Comparison of ENCODE assay signal across 9 mouse cellular contexts in genomic region chr6:99337575-99337974, GRCm38 (mm10).
A peak's percentile ranks its signal among the peaks of the same experiment; 100 is the strongest.
DNase-seq lines count a peak whose midpoint lies in the region; ATAC-seq and TF ChIP-seq lines count a peak whose summit lies in the region.
"Had no signal": no experiment of that assay in that cellular context is flagged by ENCODE, and none has a peak within 500 bp of the region (broad histone marks: within the 10 kb centered on the region; RNA-seq: fewer than 3 reads in every experiment).

No protein-coding gene starts in this region.

- 74% methylated on average over 6 of the region's 6 CpGs for WGBS in forebrain, embryonic 10.5 days
- WGBS in forebrain, embryonic 14.5 days = 75% methylated on average over 6 of the region's 6 CpGs
- WGBS in liver, postnatal 0 days (ENCODE audit: insufficient replicate concordance) = 16% methylated on average over 6 of the region's 6 CpGs
- 32% methylated on average over 6 of the region's 6 CpGs for WGBS in liver, embryonic 12.5 days (ENCODE audit: insufficient replicate concordance)
- WGBS in heart, postnatal 0 days = 59% methylated on average over 6 of the region's 6 CpGs

- peaks cover 33% of the 10 kb centered on the region for H3K4me1 ChIP-seq in forebrain, embryonic 10.5 days
- no peaks in the 10 kb centered on the region for H3K4me1 ChIP-seq in forebrain, embryonic 14.5 days (ENCODE audit: control insufficient read depth, insufficient read depth, low read length)
- peaks cover 10% of the 10 kb centered on the region for H3K4me1 ChIP-seq in liver, postnatal 0 days (ENCODE audit: insufficient read depth)
- H3K4me1 ChIP-seq in liver, embryonic 12.5 days = peaks cover 18% of the 10 kb centered on the region
- peaks cover 13% of the 10 kb centered on the region; the same call in 1 of the 2 replicates for H3K4me1 ChIP-seq in heart, postnatal 0 days (ENCODE audit: control insufficient read depth, insufficient read depth)

- H3K27me3 ChIP-seq in forebrain, embryonic 10.5 days (ENCODE audit: poor library complexity, severe bottlenecking) = no peaks in the 10 kb centered on the region
- H3K27me3 ChIP-seq in forebrain, embryonic 14.5 days (replicated peaks; ENCODE audit: control insufficient read depth, insufficient read depth, low read length) = no peaks in the 10 kb centered on the region
- no peaks in the 10 kb centered on the region for H3K27me3 ChIP-seq in liver, postnatal 0 days (ENCODE audit: insufficient read depth, low read length)
- H3K27me3 ChIP-seq in liver, embryonic 12.5 days (replicated peaks) = no peaks in the 10 kb centered on the region
- no peaks in the 10 kb centered on the region for H3K27me3 ChIP-seq in heart, postnatal 0 days (ENCODE audit: control insufficient read depth, insufficient read depth, low read length)

- no peak for DNase-seq in forebrain, embryonic 10.5 days (ENCODE audit: extremely low spot score, low spot score)
- no peak for DNase-seq in forebrain, embryonic 14.5 days (ENCODE audit: low spot score)
- no peak for DNase-seq in liver, postnatal 0 days
- DNase-seq in heart, postnatal 0 days (ENCODE audit: low spot score) = no peak
- peak; percentile 37 for DNase-seq in lung, postnatal 36 days
- no peak for DNase-seq in right cerebral cortex, postnatal 14 days
- DNase-seq in cerebellum, postnatal 10 days = no peak

- H3K9me3 ChIP-seq in forebrain, embryonic 10.5 days = no peaks in the 10 kb centered on the region
- no peaks in the 10 kb centered on the region for H3K9me3 ChIP-seq in forebrain, embryonic 14.5 days (replicated peaks; ENCODE audit: control insufficient read depth, low read length)
- no peaks in the 10 kb centered on the region for H3K9me3 ChIP-seq in liver, postnatal 0 days (ENCODE audit: low read length)
- no peaks in the 10 kb centered on the region for H3K9me3 ChIP-seq in liver, embryonic 12.5 days (replicated peaks)
- H3K9me3 ChIP-seq in heart, postnatal 0 days (replicated peaks; ENCODE audit: control insufficient read depth, low read length) = no peaks in the 10 kb centered on the region

- TF ChIP-seq EP300 in liver, postnatal 0 days (IDR thresholded peaks at IDR 0.05; ENCODE audit: low read depth) = no peak
- no peak for TF ChIP-seq EP300 in heart, postnatal 0 days (IDR thresholded peaks at IDR 0.05; ENCODE audit: low read depth)

- H3K27ac ChIP-seq in forebrain, embryonic 10.5 days = 0 out of 2 replicates have a peak overlapping the region, but pooled peaks have one; percentile 48
- no peak overlapping the region for H3K27ac ChIP-seq in forebrain, embryonic 14.5 days (ENCODE audit: low read depth, low read length)
- peak overlapping the region; percentile 39 for H3K27ac ChIP-seq in liver, postnatal 0 days (ENCODE audit: low read depth)
- H3K27ac ChIP-seq in liver, embryonic 12.5 days = no peak overlapping the region
- H3K27ac ChIP-seq in heart, postnatal 0 days (ENCODE audit: low read depth) = 0 out of 2 replicates have a peak overlapping the region, but pooled peaks have one; percentile 12

- no peak overlapping the region for H3K4me3 ChIP-seq in forebrain, embryonic 10.5 days
- no peak overlapping the region for H3K4me3 ChIP-seq in forebrain, embryonic 14.5 days (ENCODE audit: low read depth, low read length)
- H3K4me3 ChIP-seq in liver, postnatal 0 days (ENCODE audit: low read depth, low read length) = no peak overlapping the region
- no peak overlapping the region for H3K4me3 ChIP-seq in liver, embryonic 12.5 days
- H3K4me3 ChIP-seq in heart, postnatal 0 days (ENCODE audit: low read depth, low read length) = no peak overlapping the region
- H3K4me3 ChIP-seq: erythroblast, embryonic 14.5 days had no signal

- no peak for TF ChIP-seq CTCF in liver, postnatal 0 days (IDR thresholded peaks at IDR 0.05; ENCODE audit: low read depth)
- no peak for TF ChIP-seq CTCF in heart, postnatal 0 days (IDR thresholded peaks at IDR 0.05; ENCODE audit: low read depth)

- no peak overlapping the region for H3K9ac ChIP-seq in forebrain, embryonic 14.5 days (ENCODE audit: low read length)
- H3K9ac ChIP-seq in liver, postnatal 0 days (replicated peaks) = peak overlapping the region; percentile 36
- H3K9ac ChIP-seq in liver, embryonic 12.5 days = no peak overlapping the region
- H3K9ac ChIP-seq in heart, postnatal 0 days (replicated peaks; ENCODE audit: low read depth, low read length) = no peak overlapping the region

- no peak overlapping the region for H3K4me2 ChIP-seq in forebrain, embryonic 14.5 days (ENCODE audit: low read length)
- peak overlapping the region; percentile 43 for H3K4me2 ChIP-seq in liver, postnatal 0 days (ENCODE audit: low read depth, low read length)
- no peak overlapping the region for H3K4me2 ChIP-seq in liver, embryonic 12.5 days
- H3K4me2 ChIP-seq in heart, postnatal 0 days (ENCODE audit: low read depth, low read length) = peak overlapping the region; percentile 10; the same call in 1 of the 2 replicates

- H3K36me3 ChIP-seq in forebrain, embryonic 10.5 days (replicated peaks) = no peaks in the 10 kb centered on the region
- no peaks in the 10 kb centered on the region for H3K36me3 ChIP-seq in forebrain, embryonic 14.5 days (ENCODE audit: control insufficient read depth, insufficient read depth, low read length)
- no peaks in the 10 kb centered on the region for H3K36me3 ChIP-seq in liver, postnatal 0 days (replicated peaks; ENCODE audit: insufficient read depth, low read length)
- no peaks in the 10 kb centered on the region for H3K36me3 ChIP-seq in liver, embryonic 12.5 days
- H3K36me3 ChIP-seq in heart, postnatal 0 days (replicated peaks; ENCODE audit: control insufficient read depth, insufficient read depth, low read length) = no peaks in the 10 kb centered on the region

- ATAC-seq in forebrain, embryonic 14.5 days = no peak
- no peak for ATAC-seq in liver, postnatal 0 days
- no peak for ATAC-seq in liver, embryonic 12.5 days
- no peak for ATAC-seq in heart, postnatal 0 days (ENCODE audit: insufficient read depth, low read depth)

Comparison
In these comparisons a context has a peak if more than half of its experiments do, and no peak if none do; other contexts are left out.
1. H3K27ac ChIP-seq: peak in forebrain, embryonic 10.5 days (single experiment), liver, postnatal 0 days (single experiment) and heart, postnatal 0 days (single experiment); none in forebrain, embryonic 14.5 days (single experiment) and liver, embryonic 12.5 days (single experiment).
2. H3K4me2 ChIP-seq: peak in liver, postnatal 0 days (single experiment) and heart, postnatal 0 days (single experiment); none in forebrain, embryonic 14.5 days (single experiment) and liver, embryonic 12.5 days (single experiment).